Mouse (Mus musculus) liver, embryonic 14 days (tissue): Measurements from ENCODE around the gene Mtmr4. TPM values are rescaled to one million over a fixed set of nuclear protein-coding genes. Genes with fewer than 3 reads are reported as not detected.

Source experiments
- polyA plus RNA-seq: library from polyadenylated mRNA; depleted of rRNA; stranded (reverse); fragments of >200 nt; gene quantifications from 2 replicates; pipeline ENCODE4 v1.2.3, GENCODE M21; 2012; rRNA removed

Gene Mtmr4
- 6.2 and 6.8 TPM in 2 replicates for polyA plus RNA-seq

GRCm38 (mm10) chr11:87591526-87592353 is at the start of gene Mtmr4:
TSS of gene Mtmr4 (plus strand) at chr11:87592162.

GRCm38 (mm10) chr11:87566501-87566900 is 25.5 kb upstream of the Mtmr4 start, which contains the start of gene Gm11492:
TSS of gene Gm11492 (plus strand) at chr11:87566653.

GRCm38 (mm10) chr11:87568255-87568953 is 23.6 kb upstream of the Mtmr4 start, which contains the start of gene Sept4:
TSS of gene Sept4 (plus strand) at chr11:87568903.

DNA sequence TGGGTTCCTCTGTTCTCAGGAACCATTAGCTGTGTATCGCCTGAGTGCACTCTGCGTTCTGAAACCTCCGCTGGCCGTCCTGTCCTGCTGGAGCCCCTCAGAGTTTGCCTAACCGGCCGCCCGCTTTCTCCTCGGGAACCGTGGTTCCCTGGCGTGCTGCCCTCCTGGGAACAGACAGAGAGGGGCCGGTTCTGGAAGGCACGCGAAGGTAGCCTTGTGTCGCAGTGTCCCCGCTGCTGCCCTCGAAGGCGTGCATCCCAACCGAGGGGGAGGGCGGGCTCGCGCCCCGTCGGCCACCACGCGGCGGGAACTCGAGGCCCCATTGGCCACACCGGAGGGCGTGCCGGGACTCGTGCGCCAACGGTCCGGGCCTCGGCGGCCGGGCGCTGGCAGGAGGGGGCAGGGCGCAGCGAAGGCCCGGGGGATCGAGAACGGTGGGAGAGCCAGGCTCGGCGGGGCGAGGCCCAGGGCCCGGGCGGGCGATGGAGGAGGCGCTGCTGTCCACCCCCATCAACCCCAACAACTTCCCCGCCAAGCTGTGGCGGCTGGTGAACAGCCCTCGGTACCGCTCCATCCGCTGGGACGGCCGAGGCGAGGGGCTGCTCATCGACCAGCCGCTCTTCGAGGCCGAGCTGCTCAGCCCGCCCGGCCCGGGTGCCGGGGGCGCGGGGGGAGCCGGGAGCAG is 25.0 kb downstream of the Mtmr4 start, which contains the start of gene Hsf5:
Hsf5 (plus strand) TSS at position 375 of the 685 bp plus-strand sequence.

DNA sequence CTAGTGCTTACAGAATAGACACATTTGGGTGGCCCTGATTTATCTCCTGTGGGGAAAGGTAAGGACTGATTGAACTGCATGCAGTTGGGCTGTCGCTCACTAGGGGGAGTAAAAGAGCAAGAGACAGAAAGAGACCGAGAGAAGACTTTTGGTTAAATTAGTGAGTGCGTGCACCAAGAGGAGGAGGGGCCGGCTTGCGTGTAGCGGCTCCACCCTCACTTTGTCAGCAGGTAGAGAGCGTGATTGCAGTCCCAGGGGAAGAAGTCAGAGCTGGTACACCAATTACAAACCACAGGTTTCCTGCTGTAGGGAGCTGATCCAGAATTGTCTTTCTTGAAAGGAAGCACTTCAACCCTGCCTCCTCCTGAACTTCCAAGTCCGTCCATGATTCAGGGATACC is 70.4 kb downstream of the Mtmr4 start, which contains the start of gene Rnf43:
Rnf43 (plus strand) TSS at position 316 of the 400 bp plus-strand sequence.

Other genes with a start within 250 kb of the Mtmr4 start
- 2.1 and 2.2 TPM in 2 replicates for gene Ppm1e, start 233.1 kb upstream of the Mtmr4 start, polyA plus RNA-seq
- 4.2 TPM in 2 replicates for gene Rad51c, start 187.2 kb upstream of the Mtmr4 start, polyA plus RNA-seq
- 0.12 and 0.20 TPM in 2 replicates for gene Tex14, start 187.1 kb upstream of the Mtmr4 start, polyA plus RNA-seq
- not detected in 2 replicates for gene Gm11492, start 25.5 kb upstream of the Mtmr4 start, polyA plus RNA-seq
- gene Sept4, start 23.3 kb upstream of the Mtmr4 start, polyA plus RNA-seq: 7.6 and 8.3 TPM in 2 replicates
- gene Hsf5, start 25.0 kb downstream of the Mtmr4 start, polyA plus RNA-seq: 0.02 TPM in 2 replicates
- gene Rnf43, start 70.6 kb downstream of the Mtmr4 start, polyA plus RNA-seq: 3.4 and 4.6 TPM in 2 replicates
- gene Supt4a, start 145.4 kb downstream of the Mtmr4 start, polyA plus RNA-seq: 113 and 125 TPM in 2 replicates
- 5.5 TPM in 2 replicates for gene Tspoap1, start 168.4 kb downstream of the Mtmr4 start, polyA plus RNA-seq
- gene Mpo, start 201.4 kb downstream of the Mtmr4 start, polyA plus RNA-seq: 132 and 166 TPM in 2 replicates
- not detected in 2 replicates for gene Lpo, start 236.1 kb downstream of the Mtmr4 start, polyA plus RNA-seq